Mouse (Mus musculus) heart, adult 2 months (tissue): ENCODE results near the gene Kctd19.
A peak's percentile ranks its signal among the peaks of the same experiment; 100 is the strongest.

Experiments used
- CTCF ChIP-seq: fragments of 200-600 bp; IDR thresholded peaks from 2 replicates; pipeline ENCODE4 v1.8.1; 2022; ENCODE audit warnings: antibody characterized with exemption, mild to moderate bottlenecking, moderate library complexity
- EP300 ChIP-seq: fragments of 200-500 bp; IDR thresholded peaks from 2 replicates; pipeline ENCODE4 v1.6.1; 2011; ENCODE audit warnings: low read depth, low read length, control low read depth; ENCODE audit not compliant: insufficient read depth

GRCm38 (mm10) chr8:105374513-105374966 is 38.8 kb downstream of the Kctd19 start:
- no peak for TF ChIP-seq EP300
- peak; percentile 69 for TF ChIP-seq CTCF
